Mouse (Mus musculus) heart, adult 11 months (tissue): ENCODE data around the gene Zfp113.

ENCODE experiments used
- DNase-seq: peaks from one replicate; pipeline ENCODE4 v3.0.0; 2022

Gene Zfp113

GRCm38 (mm10) chr5:138155443-138155976, at the start of gene Zfp113:
TSS of gene Zfp113 (minus strand) at chr5:138155744.
- peak; percentile 99 for DNase-seq

GRCm38 (mm10) chr5:138202086-138202485, 46.5 kb upstream of the Zfp113 start:
- no peak for DNase-seq

- peak; percentile 68 for DNase-seq
These were observed 44.0 kb upstream of the Zfp113 start for GRCm38 (mm10) chr5:138199576-138199975.

- peak; percentile 82 for DNase-seq
These were observed 39.9 kb upstream of the Zfp113 start for GRCm38 (mm10) chr5:138195463-138195862.

- DNase-seq = no peak
These were observed 39.3 kb upstream of the Zfp113 start for GRCm38 (mm10) chr5:138194755-138195345.

- DNase-seq = peak; percentile 98
These were observed 38.5 kb upstream of the Zfp113 start, which contains the start of gene Mblac1 for GRCm38 (mm10) chr5:138193771-138194727. TSS of gene Mblac1 (plus strand) at chr5:138194314.

- DNase-seq = peak; percentile 98
These were observed 32.2 kb upstream of the Zfp113 start for GRCm38 (mm10) chr5:138187661-138188306.

- DNase-seq = peak; percentile 99
These were observed 31.6 kb upstream of the Zfp113 start, which contains the start of the genes Taf6 and Cnpy4 for GRCm38 (mm10) chr5:138186950-138187638. TSS of gene Taf6 (minus strand) at chr5:138187451. TSS of gene Cnpy4 (plus strand) at chr5:138187485.

GRCm38 (mm10) chr5:138173217-138173616, 17.7 kb upstream of the Zfp113 start:
- no peak for DNase-seq

GRCm38 (mm10) chr5:138171695-138172491, 16.3 kb upstream of the Zfp113 start, which contains the start of the genes Ap4m1 and Mcm7:
TSS of gene Ap4m1 (plus strand) at chr5:138172002.
TSS of gene Mcm7 (minus strand) at chr5:138172422.
- peak; percentile 100 for DNase-seq

- DNase-seq = peak; percentile 100
These were observed 15.5 kb upstream of the Zfp113 start for GRCm38 (mm10) chr5:138170936-138171561.

GRCm38 (mm10) chr5:138165594-138165993, 10.1 kb upstream of the Zfp113 start:
- no peak for DNase-seq

- peak; percentile 79 for DNase-seq
These were observed 8.1 kb upstream of the Zfp113 start for GRCm38 (mm10) chr5:138163610-138164009.

GRCm38 (mm10) chr5:138163046-138163445, 7.5 kb upstream of the Zfp113 start:
- peak; percentile 84 for DNase-seq

- DNase-seq = peak; percentile 99
These were observed 5.5 kb upstream of the Zfp113 start, which contains the start of gene Cops6 for GRCm38 (mm10) chr5:138160842-138161665. TSS of gene Cops6 (plus strand) at chr5:138161071.

- peak; percentile 85 for DNase-seq
These were observed 4.7 kb upstream of the Zfp113 start for GRCm38 (mm10) chr5:138160224-138160762.

GRCm38 (mm10) chr5:138154390-138154789, 1.2 kb downstream of the Zfp113 start:
- DNase-seq = no peak

GRCm38 (mm10) chr5:138138585-138138984, 17.0 kb downstream of the Zfp113 start:
- no peak for DNase-seq

GRCm38 (mm10) chr5:138137935-138138549, 17.5 kb downstream of the Zfp113 start:
- no peak for DNase-seq
